Mouse (Mus musculus) central nervous system, embryonic 11.5 days (tissue): ENCODE measurements around the gene Dydc1. TPM values are rescaled to one million over a fixed set of nuclear protein-coding genes. Genes with fewer than 3 reads are reported as not detected.

Experiments
- polyA plus RNA-seq: library from polyadenylated mRNA; depleted of rRNA; stranded (reverse); fragments of >200 nt; gene quantifications from 2 replicates; pipeline ENCODE4 v1.2.3, GENCODE M21; 2012; rRNA removed

Dydc1 gene
- polyA plus RNA-seq = 0.06 TPM in 1 of 2 replicates, not detected in the other

GRCm38 (mm10) chr14:41072229-41072943 lies at the start of gene Dydc1:
Gene Dydc1, plus strand, starts transcription at chr14:41072911.

DNA sequence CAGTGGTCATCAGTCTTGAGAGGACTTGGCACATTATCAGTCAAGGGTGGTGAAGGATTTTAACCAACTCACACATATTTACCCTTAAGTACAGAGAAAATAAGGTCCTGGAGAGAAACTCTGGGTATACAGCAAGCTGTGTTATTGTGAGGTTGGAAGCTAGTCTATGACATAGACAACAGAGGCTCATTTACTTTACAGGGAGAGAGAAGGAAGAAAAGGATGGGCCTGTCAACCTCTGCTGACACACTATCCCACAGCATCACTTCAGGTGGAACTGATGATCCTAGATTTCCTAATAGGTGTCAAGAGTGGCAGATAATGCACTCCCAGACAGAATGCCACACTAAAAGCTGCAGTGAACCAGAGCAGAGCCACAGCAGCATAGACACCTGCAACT lies 3.6 kb upstream of the Dydc1 start, which contains the start of gene Dydc2:
Gene Dydc2, minus strand, starts transcription at position 101 of the 400 bp plus-strand sequence.

GRCm38 (mm10) chr14:41104853-41105444 lies 32.2 kb downstream of the Dydc1 start, which contains the start of gene Mat1a:
Gene Mat1a, plus strand, starts transcription at chr14:41105035.

DNA sequence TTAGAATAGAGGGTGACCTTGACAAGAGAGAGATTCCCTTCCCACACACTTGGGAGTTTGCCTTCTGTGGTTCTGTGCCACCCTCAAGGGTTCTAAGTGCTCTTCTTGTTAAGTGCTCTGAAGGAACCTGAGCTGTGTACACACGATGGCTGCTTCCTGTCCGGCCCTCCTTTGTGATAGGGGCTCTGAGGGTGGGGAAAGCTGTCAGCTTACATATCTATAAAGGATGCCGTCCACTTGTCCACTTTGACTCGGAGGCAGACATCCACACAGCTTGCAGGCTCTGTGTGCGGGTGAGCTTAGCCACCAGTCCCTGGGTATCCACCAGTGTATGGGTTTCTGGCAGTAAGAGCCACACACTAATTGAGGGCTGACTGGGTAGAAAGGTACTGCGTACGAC lies 58.8 kb downstream of the Dydc1 start, which contains the start of gene Sftpa1:
Gene Sftpa1, plus strand, starts transcription at position 243 of the 400 bp plus-strand sequence.

Other genes starting within 250 kb of the Dydc1 start
- 2.0 and 3.3 TPM in 2 replicates for gene Sh2d4b, start 179.6 kb upstream of the Dydc1 start, polyA plus RNA-seq
- gene Tspan14, start 106.1 kb upstream of the Dydc1 start, polyA plus RNA-seq = 77.8 and 83.7 TPM in 2 replicates
- 29.3 and 44.3 TPM in 2 replicates for gene Fam213a, start 59.1 kb upstream of the Dydc1 start, polyA plus RNA-seq
- 0.21 and 0.26 TPM in 2 replicates for gene Dydc2, start 3.7 kb upstream of the Dydc1 start, polyA plus RNA-seq
- gene Mat1a, start 32.1 kb downstream of the Dydc1 start, polyA plus RNA-seq = 0.09 TPM in 1 of 2 replicates, not detected in the other
- not detected in 2 replicates for gene Sftpa1, start 58.9 kb downstream of the Dydc1 start, polyA plus RNA-seq
- 0.14 and 0.48 TPM in 2 replicates for gene Mbl1, start 78.5 kb downstream of the Dydc1 start, polyA plus RNA-seq
- gene Sftpd, start 112.2 kb downstream of the Dydc1 start, polyA plus RNA-seq = not detected in 2 replicates
- 0.04 and 0.29 TPM in 2 replicates for gene Gm2832, start 205.9 kb downstream of the Dydc1 start, polyA plus RNA-seq